Mouse (Mus musculus) heart, adult 2 months (tissue): ENCODE measurements around the gene Zfp62.

Experiments used
- CTCF ChIP-seq: fragments of 200-600 bp; IDR thresholded peaks from 2 replicates; pipeline ENCODE4 v1.8.1; 2022; ENCODE audit warnings: antibody characterized with exemption, mild to moderate bottlenecking, moderate library complexity
- EP300 ChIP-seq: fragments of 200-500 bp; IDR thresholded peaks from 2 replicates; pipeline ENCODE4 v1.6.1; 2011; ENCODE audit warnings: low read depth, low read length, control low read depth; ENCODE audit not compliant: insufficient read depth

GRCm38 (mm10) chr11:49213505-49213904, 10.4 kb downstream of the Zfp62 start:
- no peak for TF ChIP-seq CTCF
- no peak for TF ChIP-seq EP300
